ENCODE assay signal across 8 mouse cellular contexts in the genomic region with DNA sequence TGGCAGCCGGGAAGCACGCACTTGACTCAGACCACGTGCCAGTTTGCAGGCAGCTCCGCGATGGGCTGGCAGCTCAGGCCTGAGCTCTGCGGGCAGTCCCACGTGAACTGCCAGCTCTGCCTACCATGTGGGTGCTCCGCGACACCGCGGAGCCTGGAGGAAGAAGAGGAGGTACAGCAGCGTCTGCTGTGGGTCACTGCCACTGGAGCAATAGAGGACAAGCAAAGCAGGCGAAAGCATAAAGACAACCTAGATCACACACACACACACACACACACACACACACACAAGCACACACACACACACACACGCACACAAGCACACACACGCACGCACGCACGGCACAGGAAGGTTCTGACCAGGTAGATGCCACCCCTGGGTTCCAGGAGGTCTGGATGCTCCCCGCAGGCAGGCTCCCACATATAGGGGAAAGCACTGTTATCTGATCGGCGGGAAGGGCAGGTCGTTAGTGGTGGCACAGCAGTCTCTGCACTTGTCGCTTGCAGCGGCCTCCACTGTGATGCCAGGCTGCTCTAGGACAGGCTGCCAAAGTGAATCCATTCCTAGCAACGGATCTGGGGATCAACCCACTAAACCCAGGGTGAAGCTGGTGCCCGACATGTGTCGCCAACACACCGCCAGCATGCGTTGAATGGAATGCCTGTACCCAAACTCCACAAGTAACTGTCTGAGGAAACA. TPM values are rescaled to one million over a fixed set of nuclear protein-coding genes. Genes with fewer than 3 reads are reported as not detected.
A peak's percentile ranks its signal among the peaks of the same experiment; 100 is the strongest.
DNase-seq lines count a peak whose midpoint lies in the region; ATAC-seq and TF ChIP-seq lines count a peak whose summit lies in the region.

No protein-coding gene starts in this region.

- H3K36me3 ChIP-seq in spleen, adult 2 months (ENCODE audit: control insufficient read depth, insufficient read depth, low read length) = no peaks in the 10 kb centered on the region
- no peaks in the 10 kb centered on the region for H3K36me3 ChIP-seq in forebrain, embryonic 14.5 days (ENCODE audit: control insufficient read depth, insufficient read depth, low read length)
- no peaks in the 10 kb centered on the region for H3K36me3 ChIP-seq in intestine, embryonic 14.5 days (ENCODE audit: control insufficient read depth, insufficient read depth, low read length)
- no peaks in the 10 kb centered on the region for H3K36me3 ChIP-seq in lung, embryonic 14.5 days (ENCODE audit: insufficient read depth)

- no peak overlapping the region for H3K27ac ChIP-seq in spleen, adult 2 months (ENCODE audit: insufficient read depth, low read length)
- 0 out of 2 replicates have a peak overlapping the region, but pooled peaks have one; percentile 5 for H3K27ac ChIP-seq in forebrain, embryonic 14.5 days (ENCODE audit: low read depth, low read length)
- H3K27ac ChIP-seq in intestine, embryonic 14.5 days (ENCODE audit: low read depth) = no peak overlapping the region
- H3K27ac ChIP-seq in lung, embryonic 14.5 days (ENCODE audit: low read depth) = no peak overlapping the region

- no peak for DNase-seq in spleen, adult 2 months (ENCODE audit: low read depth in 1 of 2, low spot score in 2 of 2)
- no peak for DNase-seq in spleen, adult 12 weeks (ENCODE audit: low spot score)
- peak; percentile 82 for DNase-seq in cerebellum, adult 11-12 months
- peak; percentile 47 for DNase-seq in forebrain, embryonic 14.5 days (ENCODE audit: low spot score)
- peak; percentile 64 for DNase-seq in intestine, embryonic 14.5 days (ENCODE audit: low spot score)
- peak; percentile 46 for DNase-seq in lung, embryonic 14.5 days
- peak; percentile 76 for DNase-seq in right cerebral cortex, adult 18-20 months
- no peak for DNase-seq in urinary bladder, postnatal 10 days (ENCODE audit: low spot score)

- no peaks in the 10 kb centered on the region for H3K9me3 ChIP-seq in forebrain, embryonic 14.5 days (replicated peaks; ENCODE audit: control insufficient read depth, low read length)
- no peaks in the 10 kb centered on the region for H3K9me3 ChIP-seq in intestine, embryonic 14.5 days (ENCODE audit: control insufficient read depth, low read length)
- no peaks in the 10 kb centered on the region for H3K9me3 ChIP-seq in lung, embryonic 14.5 days (ENCODE audit: low read depth, low read length)

- no peaks in the 10 kb centered on the region for H3K27me3 ChIP-seq in spleen, adult 2 months (ENCODE audit: control insufficient read depth, insufficient read depth, low read length)
- H3K27me3 ChIP-seq in forebrain, embryonic 14.5 days (replicated peaks; ENCODE audit: control insufficient read depth, insufficient read depth, low read length) = no peaks in the 10 kb centered on the region
- H3K27me3 ChIP-seq in intestine, embryonic 14.5 days (replicated peaks; ENCODE audit: control insufficient read depth, insufficient read depth, low read length) = no peaks in the 10 kb centered on the region
- H3K27me3 ChIP-seq in lung, embryonic 14.5 days (ENCODE audit: insufficient read depth, low read length) = no peaks in the 10 kb centered on the region

- TF ChIP-seq CTCF in spleen, adult 2 months (IDR thresholded peaks at IDR 0.05; ENCODE audit: extremely low read depth, insufficient read depth, insufficient read length, insufficient replicate concordance) = no peak
- TF ChIP-seq CTCF in lung, embryonic 14.5 days (IDR thresholded peaks at IDR 0.05; ENCODE audit: low read depth) = no peak

- H3K9ac ChIP-seq in forebrain, embryonic 14.5 days (ENCODE audit: low read length) = peak overlapping the region; percentile 60
- H3K9ac ChIP-seq in intestine, embryonic 14.5 days (ENCODE audit: low read length) = peak overlapping the region; percentile 29; the same call in 1 of the 2 replicates
- peak overlapping the region; percentile 47 for H3K9ac ChIP-seq in lung, embryonic 14.5 days

- TF ChIP-seq POLR2A in spleen, adult 2 months (IDR thresholded peaks at IDR 0.05; ENCODE audit: low read depth, low read length) = no peak

- WGBS in spleen, adult 2 months = 5% methylated on average over 29 of the region's 29 CpGs
- WGBS in forebrain, embryonic 14.5 days = under 1% methylated on average over 29 of the region's 29 CpGs
- WGBS in intestine, embryonic 14.5 days = 1% methylated on average over 29 of the region's 29 CpGs
- WGBS in lung, embryonic 14.5 days = 3% methylated on average over 29 of the region's 29 CpGs

- no peak for ATAC-seq in forebrain, embryonic 14.5 days
- ATAC-seq in intestine, embryonic 14.5 days (replicated peaks; ENCODE audit: low FRiP score, low TSS enrichment, low read depth) = no peak
- no peak for ATAC-seq in lung, embryonic 14.5 days (ENCODE audit: insufficient read depth)

- H3K4me1 ChIP-seq in spleen, adult 2 months (ENCODE audit: control insufficient read depth, insufficient read depth, insufficient read length) = peaks cover 2% of the 10 kb centered on the region
- H3K4me1 ChIP-seq in forebrain, embryonic 14.5 days (ENCODE audit: control insufficient read depth, insufficient read depth, low read length) = peaks cover 13% of the 10 kb centered on the region; the same call in 1 of the 2 replicates
- H3K4me1 ChIP-seq in intestine, embryonic 14.5 days (replicated peaks; ENCODE audit: control insufficient read depth, insufficient read depth, low read length) = peaks cover 11% of the 10 kb centered on the region
- peaks cover 17% of the 10 kb centered on the region for H3K4me1 ChIP-seq in lung, embryonic 14.5 days (ENCODE audit: insufficient read depth)

- peak overlapping the region; percentile 81 for H3K4me2 ChIP-seq in forebrain, embryonic 14.5 days (ENCODE audit: low read length)
- peak overlapping the region; percentile 64 for H3K4me2 ChIP-seq in intestine, embryonic 14.5 days (ENCODE audit: low read length)
- H3K4me2 ChIP-seq in lung, embryonic 14.5 days = peak overlapping the region; percentile 80

- H3K4me3 ChIP-seq in spleen, adult 2 months (ENCODE audit: extremely low read depth, insufficient read depth, insufficient read length) = peak overlapping the region; percentile 31; the same call in 1 of the 2 replicates
- peak overlapping the region; percentile 35 for H3K4me3 ChIP-seq in forebrain, embryonic 14.5 days (ENCODE audit: low read depth, low read length)
- H3K4me3 ChIP-seq in intestine, embryonic 14.5 days (ENCODE audit: low read depth, low read length) = peak overlapping the region; percentile 28
- peak overlapping the region; percentile 38 for H3K4me3 ChIP-seq in lung, embryonic 14.5 days (ENCODE audit: low read depth, low read length)

RNA-seq across cellular contexts. Expression of gene Tmem107, which starts 4.3 kb away (rescaled TPM):
- 7.0 and 14.6 TPM in 2 replicates for polyA plus RNA-seq in spleen, adult 2 months (2012; rRNA removed)
- polyA plus RNA-seq in forebrain, embryonic 14.5 days (2014; fragmentation: Nextera tagmentation; extraction: Ambion mirVana) = 45.2 and 49.6 TPM in 2 replicates
- polyA plus RNA-seq in intestine, embryonic 14.5 days (2014; fragmentation: Nextera tagmentation; extraction: Ambion mirVana) = 50.1 and 58.9 TPM in 2 replicates
- 51.0 and 54.4 TPM in 2 replicates for polyA plus RNA-seq in lung, embryonic 14.5 days (2014; fragmentation: Nextera tagmentation; extraction: Ambion mirVana)

RNA-seq across cellular contexts. Expression of gene Borcs6, which starts 6.8 kb away (rescaled TPM):
- polyA plus RNA-seq in spleen, adult 2 months (2012; rRNA removed) = 16.7 and 23.7 TPM in 2 replicates
- polyA plus RNA-seq in forebrain, embryonic 14.5 days (2014; fragmentation: Nextera tagmentation; extraction: Ambion mirVana) = 10.7 and 13.9 TPM in 2 replicates
- 8.8 TPM in 2 replicates for polyA plus RNA-seq in intestine, embryonic 14.5 days (2014; fragmentation: Nextera tagmentation; extraction: Ambion mirVana)
- polyA plus RNA-seq in lung, embryonic 14.5 days (2014; fragmentation: Nextera tagmentation; extraction: Ambion mirVana) = 8.0 and 9.5 TPM in 2 replicates

RNA-seq across cellular contexts. Expression of gene Aurkb, which starts 20.9 kb away (rescaled TPM):
- 41.4 and 42.9 TPM in 2 replicates for polyA plus RNA-seq in spleen, adult 2 months (2012; rRNA removed)
- polyA plus RNA-seq in forebrain, embryonic 14.5 days (2014; fragmentation: Nextera tagmentation; extraction: Ambion mirVana) = 69.2 and 74.0 TPM in 2 replicates
- polyA plus RNA-seq in intestine, embryonic 14.5 days (2014; fragmentation: Nextera tagmentation; extraction: Ambion mirVana) = 150 and 170 TPM in 2 replicates
- 209 and 211 TPM in 2 replicates for polyA plus RNA-seq in lung, embryonic 14.5 days (2014; fragmentation: Nextera tagmentation; extraction: Ambion mirVana)

RNA-seq across cellular contexts. Expression of gene Vamp2, which starts 22.0 kb away (rescaled TPM):
- 94.2 and 95.7 TPM in 2 replicates for polyA plus RNA-seq in spleen, adult 2 months (2012; rRNA removed)
- 124 and 188 TPM in 2 replicates for polyA plus RNA-seq in forebrain, embryonic 14.5 days (2014; fragmentation: Nextera tagmentation; extraction: Ambion mirVana)
- 76.7 TPM in 2 replicates for polyA plus RNA-seq in intestine, embryonic 14.5 days (2014; fragmentation: Nextera tagmentation; extraction: Ambion mirVana)
- polyA plus RNA-seq in lung, embryonic 14.5 days (2014; fragmentation: Nextera tagmentation; extraction: Ambion mirVana) = 64.0 and 64.2 TPM in 2 replicates

RNA-seq across cellular contexts. Expression of gene Per1, which starts 28.7 kb away (rescaled TPM):
- 23.3 and 25.7 TPM in 2 replicates for polyA plus RNA-seq in spleen, adult 2 months (2012; rRNA removed)
- 6.8 and 11.6 TPM in 2 replicates for polyA plus RNA-seq in forebrain, embryonic 14.5 days (2014; fragmentation: Nextera tagmentation; extraction: Ambion mirVana)
- polyA plus RNA-seq in intestine, embryonic 14.5 days (2014; fragmentation: Nextera tagmentation; extraction: Ambion mirVana) = 10.5 and 13.4 TPM in 2 replicates
- 15.4 and 23.7 TPM in 2 replicates for polyA plus RNA-seq in lung, embryonic 14.5 days (2014; fragmentation: Nextera tagmentation; extraction: Ambion mirVana)

Comparison
In these comparisons a context has a peak if more than half of its experiments do, and no peak if none do; other contexts are left out.
1. DNase-seq: peak in cerebellum, adult 11-12 months (single experiment), forebrain, embryonic 14.5 days (single experiment), intestine, embryonic 14.5 days (single experiment), lung, embryonic 14.5 days (single experiment) and right cerebral cortex, adult 18-20 months (single experiment); none in spleen, adult 2 months (0 of 2), spleen, adult 12 weeks (single experiment) and urinary bladder, postnatal 10 days (single experiment).
2. Peak in every context shown above with its lines, with median percentiles within 50 percentile points of each other: H3K4me3 ChIP-seq, H3K4me2 ChIP-seq and H3K9ac ChIP-seq.